20 mouse cellular contexts compared by ENCODE assay signal in the genomic region with DNA sequence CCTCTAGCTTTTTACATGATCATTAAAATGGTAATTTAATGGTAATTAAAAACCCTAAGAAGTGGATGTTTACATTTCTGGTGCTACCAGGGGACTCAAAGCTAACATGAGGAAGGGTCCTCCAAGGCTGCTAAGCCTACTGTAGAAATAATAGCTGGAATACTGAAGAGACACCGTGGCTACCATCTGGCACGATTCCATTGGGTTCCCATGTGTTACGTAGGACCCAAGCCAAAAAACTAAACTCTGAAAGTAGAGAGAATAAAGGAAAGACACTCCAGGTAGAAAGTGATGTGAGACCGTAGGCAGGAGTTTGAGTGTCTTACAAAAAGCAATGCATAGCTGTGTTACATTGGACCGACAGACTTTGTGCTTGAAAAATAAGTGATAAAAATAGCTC.
DNase-seq lines count a peak whose midpoint lies in the region.
"Had no signal": no experiment of that assay in that cellular context is flagged by ENCODE, and none has a peak within 500 bp of the region (broad histone marks: within the 10 kb centered on the region; RNA-seq: fewer than 3 reads in every experiment).

No protein-coding gene starts in this region.

- intact Hi-C loops in left cerebral cortex, postnatal 4 days (cut with DNase I) = no loop called here

- DNase-seq in cerebellum, adult 11-12 months = peak; percentile 21
- no peak for DNase-seq in cerebellum, postnatal 4 days (ENCODE audit: low spot score in 2 of 2)
- peak; percentile 20 for DNase-seq in left cerebral cortex, postnatal 4 days
- no peak for DNase-seq in left cerebral cortex, adult 8-10 months (ENCODE audit: low spot score in 2 of 2)
- peak; percentile 40 for DNase-seq in cerebellum, adult 9-11 months
- DNase-seq in frontal cortex, postnatal 14 days (ENCODE audit: low spot score in 2 of 2) = no peak
- DNase-seq in ovary, postnatal 36 days (ENCODE audit: low spot score) = no peak
- DNase-seq: adrenal gland, adult 2 months; gastrocnemius, adult 2 months; gastrocnemius, postnatal 36 days; heart, adult 18-20 months; heart, postnatal 4 days; kidney, adult 11 months; kidney, postnatal 25 days; liver, embryonic 13.5 days; lung, adult 18-20 months; lung, postnatal 4 days; right cerebral cortex, adult 18-20 months; spleen, adult 18-20 months; thymus, postnatal 14 days had no signal

Comparison
In these comparisons a context has a peak if more than half of its experiments do, and no peak if none do; other contexts are left out.
1. DNase-seq: peak in cerebellum, adult 11-12 months (single experiment), left cerebral cortex, postnatal 4 days (single experiment) and cerebellum, adult 9-11 months (single experiment); none in cerebellum, postnatal 4 days (0 of 2), left cerebral cortex, adult 8-10 months (0 of 2), frontal cortex, postnatal 14 days (0 of 2) and ovary, postnatal 36 days (single experiment).